Mouse (Mus musculus) adipocyte (in vitro differentiated cells): Measurements from ENCODE around the gene Bmp7.

ENCODE experiments used
- DNase-seq: peaks from one replicate; pipeline ENCODE4 v3.0.0-alpha.2; 2016; ENCODE audit warnings: low spot score

Gene Bmp7

DNA sequence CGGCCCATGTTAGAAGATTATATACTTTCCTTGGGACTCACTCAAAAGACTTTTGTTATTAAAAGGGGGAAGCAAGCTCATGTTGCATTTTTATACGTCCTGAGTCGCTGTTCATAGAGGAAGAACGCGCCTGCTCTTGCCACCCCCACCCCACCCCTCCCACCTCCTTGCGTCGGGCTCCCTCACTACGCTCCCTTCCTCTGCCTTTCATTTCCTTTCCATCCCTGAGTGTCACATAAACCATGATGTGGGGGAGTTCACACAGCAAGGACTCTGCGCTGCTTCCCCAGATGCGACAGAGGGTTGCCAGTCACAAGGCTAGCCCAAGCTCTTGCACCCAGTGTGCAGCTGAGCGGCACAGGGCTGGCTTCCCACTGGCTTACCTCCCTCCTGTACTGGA is 88.3 kb downstream of the Bmp7 start:
- DNase-seq: no peak

DNA sequence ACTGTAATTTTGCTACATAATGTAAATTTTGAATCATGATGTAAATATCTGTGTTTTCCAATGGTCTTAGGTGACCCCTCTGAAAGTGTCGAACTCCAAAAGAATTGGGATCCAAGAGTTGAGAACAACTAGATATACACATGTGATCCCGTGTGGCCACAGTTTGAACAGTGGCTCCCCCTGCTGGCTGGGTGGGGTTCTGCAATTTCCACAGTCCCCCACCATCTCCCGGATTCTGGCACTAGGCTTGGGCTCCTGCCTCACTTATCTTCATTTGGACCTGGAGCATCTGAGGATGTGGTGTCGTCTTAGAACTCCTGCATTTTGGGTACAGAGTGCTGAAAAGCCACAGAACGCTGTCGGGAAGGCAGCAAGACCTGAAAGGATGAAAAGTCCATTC is 91.9 kb downstream of the Bmp7 start:
- DNase-seq: no peak

DNA sequence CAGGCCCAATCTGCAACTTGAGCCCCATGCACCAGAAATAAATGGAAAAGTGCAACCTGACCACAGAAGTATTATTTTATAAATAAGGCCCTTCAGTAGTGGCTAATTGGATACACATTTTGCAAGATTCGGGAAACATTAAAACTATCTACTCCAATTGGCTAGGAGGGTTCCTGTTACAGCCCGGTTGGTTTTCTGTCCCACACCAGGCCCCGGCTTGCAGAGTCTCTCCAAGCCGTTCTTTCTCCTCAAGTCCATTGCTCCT is 93.9 kb downstream of the Bmp7 start:
- DNase-seq: no peak

DNA sequence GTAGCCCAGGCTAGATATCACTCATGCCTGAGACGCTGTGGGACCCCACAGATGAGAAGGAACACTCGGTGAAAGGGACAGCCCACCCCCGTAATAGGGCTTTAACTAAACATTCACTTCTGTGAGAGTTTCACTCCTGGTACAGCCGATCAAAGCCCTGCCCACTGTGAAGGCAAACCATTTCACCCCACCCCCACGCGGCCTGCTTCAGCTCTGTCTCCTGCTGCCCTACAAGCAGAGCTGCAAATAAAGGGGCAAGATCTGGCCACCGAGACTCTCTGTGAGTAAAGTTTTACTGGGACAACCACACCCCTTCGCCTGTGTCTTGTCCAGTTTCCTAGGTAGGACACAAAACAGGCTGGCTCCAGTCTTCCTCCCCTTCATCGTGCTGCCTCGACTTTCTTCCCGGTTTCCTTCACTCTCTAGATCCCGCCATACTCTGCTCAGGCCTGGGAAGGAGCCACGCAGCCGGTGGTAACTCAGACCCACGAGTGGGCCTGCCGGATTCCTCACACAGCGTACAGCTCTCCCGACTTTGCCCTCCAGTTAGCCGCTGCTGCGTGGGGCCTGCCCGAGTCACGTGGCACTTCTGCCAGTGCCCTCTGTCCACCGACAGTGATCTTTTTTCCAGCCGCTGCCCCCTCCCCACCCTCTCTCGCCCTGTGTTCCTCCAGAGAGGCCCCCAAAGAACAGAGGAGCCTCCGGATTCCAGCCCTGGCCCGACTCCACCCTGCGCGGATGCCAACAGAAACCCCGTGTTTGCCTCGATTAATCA is 94.4 kb downstream of the Bmp7 start:
- DNase-seq: no peak

DNA sequence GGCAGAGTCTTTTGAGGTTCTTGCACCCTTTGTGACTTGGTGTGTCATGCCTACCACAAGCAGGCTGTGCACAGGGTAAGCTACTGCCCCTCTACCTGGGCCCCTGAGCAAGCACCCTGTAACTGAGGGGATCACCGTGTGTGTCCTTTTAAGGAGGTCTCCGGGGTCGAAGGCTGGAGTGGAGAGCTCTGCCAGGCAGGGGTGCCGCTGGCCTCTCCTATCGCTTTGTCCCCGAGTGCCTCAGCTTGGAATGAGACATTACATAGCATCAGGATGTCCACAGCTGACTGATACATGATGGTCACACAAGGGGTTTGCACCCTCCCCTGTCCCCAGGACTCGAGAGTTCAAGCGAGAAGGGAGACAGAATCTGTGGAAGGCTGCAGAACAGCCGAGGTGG is 96.2 kb downstream of the Bmp7 start:
- DNase-seq: no peak

DNA sequence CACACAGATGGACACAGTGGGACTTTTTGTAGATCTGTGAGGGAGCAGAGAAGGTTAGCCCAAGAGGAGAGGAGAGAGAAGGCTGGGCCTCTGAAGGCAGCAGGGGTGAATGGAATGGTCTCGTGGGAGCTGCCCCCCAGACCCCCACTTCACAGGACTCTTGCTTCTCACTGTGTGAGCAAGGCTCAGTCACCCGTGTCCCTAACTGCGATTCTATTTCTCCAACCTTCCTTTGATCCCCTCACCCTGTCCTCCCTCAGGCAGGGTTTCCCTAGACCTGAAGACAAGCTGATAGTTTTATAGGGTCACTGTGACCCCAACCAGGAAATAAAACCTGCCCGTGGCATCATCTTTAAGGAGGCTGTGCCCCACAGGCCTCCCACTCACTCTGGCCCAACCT is 97.8 kb downstream of the Bmp7 start:
- no peak for DNase-seq

DNA sequence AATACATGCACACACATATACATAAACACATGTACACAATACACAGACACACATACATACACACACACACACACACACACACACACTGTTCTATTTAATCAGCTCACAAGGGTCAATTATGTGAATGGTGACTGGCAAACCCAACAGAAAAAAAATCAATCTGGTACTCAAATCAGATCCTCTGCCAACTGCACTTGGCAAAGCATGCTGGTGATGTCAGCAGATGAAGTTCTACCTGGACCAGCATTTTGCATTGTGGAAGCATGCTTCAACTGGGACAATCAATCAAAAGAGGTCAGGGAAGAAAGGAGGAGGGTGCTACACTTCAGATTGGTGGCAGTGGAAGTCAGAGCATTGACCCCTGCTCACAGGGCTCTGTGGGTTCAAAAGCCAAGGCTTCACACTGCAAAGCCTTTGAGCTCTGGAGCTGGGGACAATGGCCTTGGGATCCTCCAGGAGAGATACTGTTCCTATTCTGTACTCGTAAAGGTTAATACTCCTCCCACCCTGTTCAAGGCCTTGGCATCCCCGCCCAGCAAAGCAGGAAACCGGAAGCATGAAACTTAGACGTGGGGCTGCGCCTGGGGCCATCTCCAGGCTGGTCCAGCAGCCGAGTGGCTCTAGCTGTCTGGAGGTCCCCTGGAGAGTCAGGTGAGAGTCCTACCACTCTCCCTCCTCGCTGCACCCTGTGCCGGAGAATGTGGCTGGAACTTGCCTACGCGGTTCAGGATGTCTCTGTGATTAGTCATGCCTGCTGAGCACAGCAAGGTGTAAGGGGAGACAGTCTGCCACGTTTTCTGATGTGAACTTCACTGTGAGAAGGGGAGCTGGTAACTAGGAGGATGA is 99.0 kb downstream of the Bmp7 start:
- no peak for DNase-seq

DNA sequence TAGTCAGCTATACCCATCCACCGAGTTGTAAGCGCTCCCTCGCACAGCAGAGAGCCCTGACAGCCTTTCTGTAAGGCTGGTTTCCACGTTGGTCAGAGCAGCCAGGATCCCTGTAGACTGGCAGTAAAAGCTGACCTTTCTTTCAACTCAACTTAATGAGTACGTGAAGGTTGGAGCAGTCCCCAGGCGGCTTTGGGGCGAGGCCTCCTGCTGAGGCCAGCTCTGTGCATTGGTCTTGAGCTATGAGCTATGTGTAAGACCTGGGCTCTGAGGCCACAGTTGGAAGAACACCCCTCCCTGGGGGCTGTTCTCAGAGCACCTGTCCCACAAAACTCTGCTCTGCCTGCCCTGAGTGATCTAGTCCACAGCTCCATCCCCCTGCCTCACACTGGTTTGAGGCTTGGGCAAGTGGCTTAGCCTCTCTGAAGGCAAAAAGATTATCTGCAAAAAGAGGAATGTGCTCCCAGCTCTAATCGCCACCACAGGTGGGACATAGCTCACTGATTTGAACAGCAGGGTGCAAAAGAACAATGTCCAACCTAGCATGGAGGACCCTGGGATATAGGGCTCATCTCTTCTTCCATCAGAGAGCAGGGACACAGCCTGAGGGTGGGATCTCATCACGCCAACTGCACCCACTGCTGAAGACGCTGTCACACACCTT is 100.7 kb downstream of the Bmp7 start:
- no peak for DNase-seq

DNA sequence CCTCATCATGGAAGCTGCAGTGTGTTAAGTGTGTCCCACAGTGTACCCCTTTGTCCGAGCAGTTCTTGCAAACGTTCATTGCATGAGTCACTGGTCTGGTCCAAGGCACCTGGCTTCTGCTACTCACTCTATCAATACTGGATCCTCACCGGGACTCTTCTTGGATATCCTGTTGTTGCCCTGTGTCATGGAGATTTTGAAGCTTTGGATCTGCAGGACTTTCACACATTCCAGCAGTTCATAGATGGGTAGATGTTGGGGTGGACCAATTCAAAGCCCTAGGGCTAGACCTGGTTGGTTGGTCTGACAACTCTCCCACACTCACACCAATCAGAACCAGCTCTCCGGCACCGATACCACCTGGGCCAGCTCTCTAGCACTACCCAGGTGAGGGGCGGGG is 103.6 kb downstream of the Bmp7 start:
- no peak for DNase-seq

DNA sequence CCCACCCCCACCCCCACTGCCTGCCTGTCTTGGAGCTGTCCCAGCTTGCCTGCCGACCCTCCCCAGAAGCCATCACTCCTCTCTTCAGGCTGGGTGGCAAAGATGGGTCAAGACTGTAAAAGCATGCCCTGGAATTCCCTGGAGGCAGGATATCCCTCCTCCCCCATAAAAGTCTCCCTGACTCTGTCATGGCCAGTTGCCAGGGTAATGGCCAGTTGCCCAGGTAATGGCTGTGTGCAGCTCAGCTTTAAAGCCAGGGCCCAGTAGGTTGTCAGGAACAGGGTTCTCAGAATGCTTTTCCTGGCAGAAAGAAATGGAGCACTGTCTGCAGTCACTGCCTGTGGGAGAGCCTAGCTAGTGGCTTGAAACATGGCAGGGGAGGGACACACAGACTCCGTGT is 106.9 kb downstream of the Bmp7 start:
- peak; percentile 51 for DNase-seq

DNA sequence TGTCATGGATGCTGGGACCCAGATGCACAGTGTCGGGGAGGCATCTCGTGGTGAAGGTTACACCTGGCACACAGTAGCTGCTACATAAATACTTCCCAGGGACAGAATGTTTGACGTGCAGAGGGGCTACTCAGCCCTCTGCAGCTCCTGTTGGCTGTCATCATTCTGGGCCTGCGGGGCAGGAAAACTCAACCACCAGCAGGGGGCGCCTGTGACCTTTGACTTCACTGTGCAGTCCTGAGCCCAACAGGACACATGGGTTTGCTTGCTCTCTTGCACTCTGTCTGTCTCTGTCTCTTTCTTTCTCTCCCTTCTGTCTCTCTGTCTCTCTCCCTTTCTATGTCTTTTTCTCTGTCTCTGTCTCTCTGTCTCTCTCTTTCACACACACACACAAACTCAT is 108.4 kb downstream of the Bmp7 start:
- DNase-seq: peak; percentile 66

DNA sequence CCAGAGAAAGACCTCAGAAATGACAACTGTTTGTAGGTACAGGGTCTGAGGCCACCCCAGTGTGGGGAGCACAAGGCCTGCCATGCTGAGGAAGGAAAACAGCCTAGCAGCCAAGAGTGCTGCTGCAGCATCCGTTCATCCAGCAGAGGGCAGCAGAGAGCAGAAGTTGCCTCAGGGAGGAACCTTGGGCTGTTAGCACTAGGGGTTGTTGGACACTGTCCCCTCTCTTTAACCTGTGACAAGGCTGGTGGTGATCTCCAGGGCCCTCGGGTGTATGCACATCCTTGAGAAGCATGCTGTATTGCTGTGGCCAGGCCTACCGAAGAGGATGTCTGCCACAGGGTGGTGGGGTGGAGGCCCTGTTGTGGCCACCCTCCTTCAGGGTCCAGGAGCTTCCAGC is 109.0 kb downstream of the Bmp7 start:
- peak; percentile 87 for DNase-seq

DNA sequence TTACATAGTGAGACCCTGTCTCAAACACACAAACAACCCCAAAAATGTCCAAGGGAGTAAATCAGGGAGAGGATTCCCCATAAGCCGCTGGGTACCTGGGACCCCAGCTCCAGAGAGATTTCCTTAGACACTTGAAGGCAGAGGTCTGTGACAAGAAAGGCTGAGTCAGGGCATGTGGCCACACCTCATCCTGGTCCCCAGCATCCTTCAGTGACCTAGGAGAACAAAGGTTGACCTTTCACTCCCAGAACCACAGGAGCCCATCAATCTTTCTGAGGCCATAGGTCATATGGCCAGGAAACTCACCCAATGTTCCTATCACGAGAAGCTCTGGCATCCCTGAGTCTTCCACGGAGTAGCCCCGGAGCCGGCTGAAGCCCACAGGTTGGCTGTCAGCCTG is 111.9 kb downstream of the Bmp7 start:
- no peak for DNase-seq

DNA sequence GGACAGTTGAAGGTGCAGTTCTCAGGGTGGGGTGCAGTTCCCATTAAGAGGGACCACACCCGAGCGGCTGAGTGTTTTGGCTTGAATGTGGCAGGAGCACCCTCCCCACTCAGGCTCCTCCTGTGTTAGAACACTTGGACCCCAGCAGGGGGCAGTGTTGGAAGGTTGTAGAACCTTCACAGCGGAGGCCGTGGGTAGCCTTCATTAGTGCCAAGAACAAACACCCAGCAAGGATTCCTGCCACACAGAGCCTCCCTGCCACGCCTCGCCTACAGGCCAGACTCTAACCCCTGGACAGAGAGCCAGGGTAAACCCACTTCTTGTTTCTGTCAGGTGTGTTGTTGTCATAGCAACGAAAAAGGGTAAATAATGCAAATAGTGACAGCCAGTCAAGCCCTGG is 112.6 kb downstream of the Bmp7 start:
- DNase-seq: peak; percentile 30

DNA sequence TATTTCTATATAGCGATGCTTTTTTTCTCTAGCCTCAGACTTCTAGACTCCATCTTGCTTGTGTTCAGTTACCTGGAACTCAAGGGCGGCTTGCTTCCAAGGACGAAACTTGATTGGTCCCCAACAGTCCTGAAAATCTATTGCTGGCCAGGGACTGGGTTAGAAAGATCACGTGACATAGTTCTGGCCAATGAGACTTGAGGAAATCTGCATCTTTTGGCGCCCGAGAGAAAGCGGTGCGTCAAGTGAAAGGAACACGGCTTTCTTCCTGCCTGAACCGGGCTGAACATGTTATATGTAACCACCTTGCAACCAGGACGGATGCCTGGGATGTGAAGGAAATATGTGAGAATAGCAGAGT is 114.4 kb downstream of the Bmp7 start:
- no peak for DNase-seq

DNA sequence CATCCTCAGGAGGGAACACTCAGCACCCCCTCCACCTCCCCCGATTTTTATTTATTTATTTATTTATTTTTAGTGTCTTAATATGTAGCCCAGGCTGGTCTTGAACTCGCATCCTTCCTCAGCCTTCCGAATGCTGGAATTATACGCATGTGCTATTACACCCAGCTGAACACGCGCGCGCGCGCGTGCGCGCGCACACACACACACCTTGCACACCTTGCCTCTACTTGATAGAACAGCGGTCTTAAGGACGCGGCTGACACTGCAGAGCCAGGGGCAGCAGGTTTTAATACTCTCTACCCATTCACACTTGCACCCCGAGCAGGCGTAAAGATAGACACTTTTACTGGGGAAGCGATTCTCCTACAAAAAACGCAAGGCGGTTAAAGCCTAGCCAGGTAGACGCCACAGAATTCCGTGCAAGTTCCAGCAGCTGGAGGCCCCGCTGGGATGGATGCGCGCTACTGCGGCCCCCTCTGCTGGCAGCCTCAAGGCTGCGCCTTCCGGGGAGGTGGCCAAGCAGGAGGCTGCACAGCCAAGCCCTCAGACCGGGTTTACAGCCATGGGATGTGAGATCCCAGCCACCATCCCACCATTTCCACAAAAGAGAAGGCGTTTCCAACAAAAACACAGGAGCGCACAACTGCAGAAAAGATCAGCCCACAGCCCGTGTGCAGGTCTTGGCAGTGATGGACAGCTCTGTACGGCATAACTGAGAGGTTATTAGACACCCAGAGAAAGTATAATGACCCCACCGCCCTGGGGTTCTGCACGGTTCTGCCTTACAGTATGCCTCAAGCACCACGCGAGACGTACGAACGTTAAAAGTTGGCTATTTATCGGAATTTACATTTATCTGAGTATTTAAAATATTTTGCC is 115.0 kb downstream of the Bmp7 start:
- DNase-seq: no peak

DNA sequence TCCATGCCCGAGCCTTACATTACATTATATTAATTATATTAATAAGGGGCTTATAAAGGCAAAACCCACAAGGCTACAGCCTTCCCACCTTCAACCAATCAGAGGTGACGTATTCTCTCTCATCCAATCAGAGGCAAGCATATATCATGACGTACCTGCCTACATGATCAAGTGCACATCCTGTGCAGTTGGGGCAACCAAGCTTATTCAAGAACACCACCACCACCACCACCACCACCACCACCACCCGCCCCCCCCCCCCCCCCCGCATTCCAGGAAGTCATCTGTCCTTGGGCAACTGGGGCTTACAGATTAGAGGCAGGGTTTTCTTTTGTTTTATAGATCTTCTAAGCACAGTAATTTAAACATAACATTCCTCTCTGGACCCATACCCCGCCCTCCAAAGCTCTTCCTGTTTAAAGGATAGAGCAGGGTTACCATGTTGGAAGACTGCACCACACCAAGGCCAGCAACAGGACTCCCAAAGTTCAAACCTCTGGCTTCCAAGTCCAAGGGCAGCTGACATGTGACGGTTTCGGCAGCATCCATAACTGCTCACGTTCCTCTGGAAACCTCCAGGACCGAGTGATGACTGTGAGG is 121.4 kb downstream of the Bmp7 start:
- no peak for DNase-seq
